Mouse (Mus musculus) urinary bladder, postnatal 4 days (tissue): ENCODE data around the gene Wdr73.

Experiments used
- DNase-seq, 2 experiments: peaks; one replicate each; pipeline ENCODE4 v3.0.0; 2021 to 2022; ENCODE audit warnings: low spot score in 2 of 2

Gene Wdr73

GRCm38 (mm10) chr7:80894815-80895519, 6.1 kb downstream of the Wdr73 start:
- no peak for DNase-seq

GRCm38 (mm10) chr7:80894196-80894595, 6.9 kb downstream of the Wdr73 start:
- DNase-seq: no peak

GRCm38 (mm10) chr7:80893753-80894129, 7.3 kb downstream of the Wdr73 start:
- no peak for DNase-seq

- DNase-seq: no peak
These were observed 7.8 kb downstream of the Wdr73 start for GRCm38 (mm10) chr7:80893086-80893752.

DNA sequence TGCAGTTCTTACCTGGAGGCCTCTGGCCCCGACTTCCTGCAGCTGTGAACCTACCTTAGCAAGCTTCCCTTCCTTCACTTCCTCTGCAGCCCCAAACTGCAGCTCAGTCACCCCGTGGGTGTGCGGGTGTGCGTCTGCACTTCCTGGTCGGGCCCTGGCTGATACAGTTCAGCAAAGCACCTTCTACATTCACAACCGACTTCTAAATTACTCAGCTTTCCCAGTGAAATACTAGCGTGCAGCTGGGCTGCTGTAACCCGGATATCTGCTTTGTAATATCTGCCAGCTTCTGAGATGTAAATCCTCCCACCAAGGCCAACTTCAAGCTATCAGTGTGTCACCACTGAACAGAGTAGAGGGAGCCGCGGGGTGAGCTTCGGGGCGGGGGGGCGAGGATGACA, 11.2 kb downstream of the Wdr73 start:
- DNase-seq: no peak

DNA sequence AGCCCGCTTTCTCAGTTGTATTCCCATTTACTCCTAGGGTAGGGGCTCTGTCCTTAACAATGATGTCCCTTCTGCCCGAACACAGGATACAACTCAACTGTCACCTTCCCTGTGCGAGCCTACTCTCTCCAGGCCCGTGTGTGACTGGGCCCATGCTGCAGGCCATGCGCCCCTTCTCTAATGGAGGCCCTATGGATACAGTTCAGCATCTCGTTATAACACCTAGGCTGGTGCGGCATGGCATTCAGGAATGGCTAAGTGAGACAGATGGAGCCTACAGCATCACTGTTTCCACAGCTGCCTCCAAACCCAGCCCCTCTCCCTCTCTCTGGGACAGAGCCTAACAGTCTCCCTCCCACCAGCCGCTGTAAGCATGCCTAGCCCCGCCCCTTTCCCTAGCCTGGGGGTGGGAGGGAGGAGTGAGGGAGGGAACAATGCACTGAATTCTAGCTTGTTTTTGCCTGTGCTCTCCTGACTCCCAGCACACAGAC, 12.0 kb downstream of the Wdr73 start:
- peak in 1 of 2 experiments; percentile 52 for DNase-seq

DNA sequence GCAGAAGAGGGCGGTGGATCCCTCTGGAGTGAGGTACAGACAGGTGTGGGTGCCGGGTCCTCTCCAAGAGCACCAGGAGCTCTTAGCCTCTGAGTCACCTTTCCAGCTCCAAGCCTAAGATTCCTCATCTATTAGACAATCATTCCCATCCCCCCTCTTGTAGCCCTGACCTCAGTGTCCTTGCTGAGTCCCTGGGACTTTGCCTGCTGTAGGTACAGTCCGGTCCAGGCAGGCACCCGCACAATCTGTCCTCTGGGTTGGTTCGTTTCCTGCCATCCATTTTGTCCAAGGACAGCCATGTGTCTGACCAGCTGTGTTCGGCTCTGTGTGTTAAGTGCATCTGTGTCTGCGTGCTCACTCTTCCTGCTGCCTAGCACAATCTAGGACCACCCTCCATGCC, 12.5 kb downstream of the Wdr73 start:
- no peak for DNase-seq

GRCm38 (mm10) chr7:80885666-80886065, 15.4 kb downstream of the Wdr73 start:
- no peak for DNase-seq

DNA sequence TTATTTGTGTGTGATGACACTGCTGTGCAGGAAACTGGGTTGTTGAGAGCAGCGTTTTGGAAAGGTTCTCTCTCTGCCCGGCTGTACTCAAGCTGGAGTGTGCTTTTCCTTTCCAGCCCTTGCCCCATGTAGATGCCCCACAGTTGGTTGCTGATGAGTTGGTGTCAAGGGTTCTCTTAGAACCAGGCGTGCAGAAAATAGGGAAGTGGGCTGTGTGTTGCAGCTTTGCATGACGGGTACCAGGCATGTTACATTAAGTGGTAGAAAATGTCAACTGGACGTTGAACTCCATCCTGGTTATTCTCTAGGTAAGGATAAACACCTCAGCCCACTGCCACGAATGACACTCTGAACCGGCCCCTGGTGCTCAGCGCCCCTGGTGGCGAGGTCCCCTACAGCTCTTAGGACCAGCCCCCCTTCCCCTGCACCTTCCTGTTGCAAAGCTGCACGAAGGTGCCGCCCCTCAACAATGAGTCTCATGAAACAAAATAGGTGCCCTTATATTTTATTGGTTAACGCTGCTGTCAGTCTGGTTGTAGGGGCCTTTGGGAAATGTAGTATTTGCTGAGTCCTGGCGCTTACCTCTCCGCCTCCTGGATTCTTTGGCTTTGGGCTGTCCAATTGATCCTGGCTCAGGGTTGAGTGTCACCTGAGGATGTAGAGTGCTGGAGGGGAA, 18.1 kb downstream of the Wdr73 start:
- DNase-seq: no peak

GRCm38 (mm10) chr7:80875727-80876126, 25.3 kb downstream of the Wdr73 start:
- no peak for DNase-seq

- no peak for DNase-seq
These were observed 27.4 kb downstream of the Wdr73 start for GRCm38 (mm10) chr7:80873631-80874030.

GRCm38 (mm10) chr7:80873038-80873437, 28.0 kb downstream of the Wdr73 start:
- DNase-seq: no peak

- no peak for DNase-seq
These were observed 32.4 kb downstream of the Wdr73 start for GRCm38 (mm10) chr7:80868686-80869085.

- no peak for DNase-seq
These were observed 34.4 kb downstream of the Wdr73 start for GRCm38 (mm10) chr7:80866514-80867147.

GRCm38 (mm10) chr7:80865521-80865920, 35.5 kb downstream of the Wdr73 start:
- DNase-seq: no peak

- no peak for DNase-seq
These were observed 36.2 kb downstream of the Wdr73 start for GRCm38 (mm10) chr7:80864831-80865230.

DNA sequence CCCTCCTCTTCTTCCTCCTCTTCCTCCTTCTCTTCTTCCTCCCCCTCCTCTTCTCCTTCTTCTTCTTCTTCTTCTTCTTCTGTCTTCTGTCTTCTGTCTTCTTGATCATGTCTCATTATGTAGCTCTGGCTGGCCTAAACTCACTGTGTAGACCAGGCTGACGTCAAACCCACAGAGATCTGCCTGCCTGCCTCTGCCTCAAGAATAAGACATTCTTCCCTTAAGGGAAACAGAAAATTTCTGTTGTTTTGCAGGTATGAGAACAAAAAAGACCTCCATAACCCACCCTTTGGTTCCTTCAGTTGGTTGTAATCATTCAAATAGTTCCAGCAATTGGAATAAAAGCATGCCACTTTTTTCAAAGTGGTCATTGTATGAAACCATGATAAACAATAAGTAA, 36.9 kb downstream of the Wdr73 start:
- no peak for DNase-seq

DNA sequence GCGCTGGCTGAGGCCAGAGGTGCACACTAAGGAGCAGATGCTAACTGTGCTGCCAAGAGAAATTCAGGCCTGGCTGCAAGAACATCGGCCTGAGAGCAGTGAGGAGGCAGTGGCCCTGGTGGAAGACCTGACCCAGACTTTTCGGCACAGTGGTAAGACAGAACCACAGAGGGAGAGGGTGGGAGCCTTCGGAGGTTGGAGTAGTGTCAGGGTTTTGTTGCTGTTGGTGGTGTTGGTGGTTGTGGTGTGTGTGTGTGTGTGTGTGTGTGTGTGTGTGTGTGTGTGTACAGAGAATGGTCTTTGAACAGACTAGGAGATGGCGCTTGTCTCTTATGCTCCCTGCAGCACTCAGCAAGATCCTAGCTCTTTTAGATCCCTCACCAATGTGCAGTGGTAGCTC, 37.5 kb downstream of the Wdr73 start:
- no peak for DNase-seq

DNA sequence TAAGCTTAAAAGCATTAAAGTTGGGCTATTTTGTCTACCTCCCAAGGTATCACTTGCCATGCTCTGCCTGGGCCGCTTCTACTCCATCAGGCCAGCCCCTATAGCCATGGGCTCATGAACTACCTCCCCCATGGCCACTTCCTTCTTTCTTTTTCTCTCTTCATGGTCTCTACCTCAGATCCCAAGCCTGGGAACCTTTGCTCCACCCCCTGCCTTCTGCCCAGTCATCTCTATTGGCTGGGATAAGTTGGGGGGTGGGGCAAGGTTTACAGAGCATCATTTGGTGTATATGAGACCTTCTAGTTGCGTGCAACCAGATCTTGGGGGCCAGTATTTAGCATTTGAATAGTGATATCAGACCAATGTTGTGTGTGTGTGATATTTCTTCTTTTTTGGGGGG, 38.6 kb downstream of the Wdr73 start:
- DNase-seq: no peak

DNA sequence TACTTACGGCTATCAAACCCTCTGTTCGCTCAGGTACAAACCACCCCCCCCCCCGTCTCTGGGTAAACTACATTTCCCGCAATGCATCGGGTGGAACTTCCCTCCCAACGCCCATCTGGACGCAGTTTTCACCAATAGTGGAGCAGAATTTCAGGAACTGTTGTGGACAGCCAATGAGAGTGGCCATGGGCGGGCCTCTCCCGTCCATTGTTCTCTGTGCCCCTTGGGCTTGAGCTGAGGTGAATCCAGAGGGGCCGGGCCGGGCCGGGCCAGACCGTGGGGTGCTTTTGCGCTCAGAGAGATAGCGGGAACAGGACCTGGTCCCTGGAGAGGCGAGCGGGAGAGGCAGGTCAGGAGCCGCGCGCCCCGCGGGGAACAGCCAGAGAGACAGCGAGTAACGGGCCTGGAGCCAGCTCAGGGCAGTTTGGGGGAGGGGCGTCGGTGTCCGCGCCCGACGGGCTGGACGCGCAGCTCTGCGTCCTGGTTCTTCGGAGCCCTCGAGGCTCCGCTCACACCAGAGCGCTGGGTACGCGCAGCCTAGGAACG, 40.3 kb downstream of the Wdr73 start, which contains the start of gene Zscan2:
TSS of gene Zscan2 (plus strand) at position 192 of the 546 bp plus-strand sequence.
- peak; percentile 84 to 87 for DNase-seq

- DNase-seq: peak in 1 of 2 experiments; percentile 39
These were observed 40.8 kb downstream of the Wdr73 start for GRCm38 (mm10) chr7:80860227-80860626.

- DNase-seq: peak; percentile 64 to 84
These were observed 43.9 kb downstream of the Wdr73 start for GRCm38 (mm10) chr7:80857181-80857580.
